Mouse (Mus musculus) heart, postnatal 0 days (tissue): Measurements from ENCODE around the gene Gm21992. TPM values are rescaled to one million over a fixed set of nuclear protein-coding genes. Genes with fewer than 3 reads are reported as not detected.

Source experiments
- ATAC-seq: fragments of 200-750 bp; cut with Nextera tagmentation; 2 replicates; pipeline ENCODE4 v1.8.0; 2017; ENCODE audit warnings: low read depth, moderate number of reproducible peaks, moderate library complexity; ENCODE audit not compliant: insufficient read depth
- DNase-seq: peaks from one replicate; pipeline ENCODE4 v3.0.0-alpha.2; 2016; ENCODE audit warnings: low spot score
- H3K27ac ChIP-seq: fragments of 300-500 bp; sonication (generic); 2 replicates; pipeline ENCODE4 v1.5.1; 2014; ENCODE audit warnings: low read depth, mild to moderate bottlenecking
- H3K27me3 ChIP-seq: fragments of 300-500 bp; sonication (generic); 2 replicates; pipeline ENCODE4 v1.6.1; 2014; ENCODE audit warnings: low read length, mixed read lengths; ENCODE audit not compliant: control insufficient read depth, insufficient read depth
- H3K36me3 ChIP-seq: fragments of 300-500 bp; sonication (generic); replicated peaks from 2 replicates; pipeline ENCODE4 v1.6.1; 2014; ENCODE audit warnings: low read length, mixed read lengths; ENCODE audit not compliant: control insufficient read depth, insufficient read depth
- H3K4me1 ChIP-seq: fragments of 300-500 bp; sonication (generic); 2 replicates; pipeline ENCODE4 v1.6.1; 2014; ENCODE audit warnings: antibody characterized with exemption; ENCODE audit not compliant: control insufficient read depth, insufficient read depth
- H3K4me2 ChIP-seq: fragments of 300-500 bp; sonication (generic); 2 replicates; pipeline ENCODE4 v1.6.1; 2014; ENCODE audit warnings: low read depth, mild to moderate bottlenecking, low read length, moderate library complexity
- H3K4me3 ChIP-seq: fragments of 300-500 bp; sonication (generic); 2 replicates; pipeline ENCODE4 v1.5.1; 2014; ENCODE audit warnings: low read depth, low read length
- H3K9ac ChIP-seq: fragments of 300-500 bp; sonication (generic); replicated peaks from 2 replicates; pipeline ENCODE4 v1.6.1; 2014; ENCODE audit warnings: low read depth, low read length, mixed read lengths
- H3K9me3 ChIP-seq: fragments of 300-500 bp; sonication (generic); replicated peaks from 2 replicates; pipeline ENCODE4 v1.6.1; 2016; ENCODE audit warnings: low read length; ENCODE audit not compliant: control insufficient read depth
- CTCF ChIP-seq: IDR thresholded peaks from 2 replicates; pipeline ENCODE4 v1.5.1; 2016; ENCODE audit warnings: antibody characterized with exemption, control low read depth, low read depth
- EP300 ChIP-seq: IDR thresholded peaks from 2 replicates; pipeline ENCODE4 v1.6.1; 2016; ENCODE audit warnings: antibody characterized with exemption, low read depth
- WGBS: fragments of 180-500 bp; shearing (Covaris S2); extraction: QIAGEN DNeasy Blood & Tissue Kit; methylation state at CpG from one replicate; pipeline ENCODE4 v1.1.7; 2014; 5-methylcytosine and 5-hydroxymethylcytosine counted together
- polyA plus RNA-seq: library from polyadenylated mRNA; unstranded; fragments of >200 nt; fragmentation: Nextera tagmentation; extraction: Ambion mirVana; gene quantifications from 2 replicates; pipeline ENCODE4 v1.2.1, GENCODE M21; 2015
- total RNA-seq: library from RNA; depleted of rRNA; stranded (reverse); fragments of >200 nt; gene quantifications from 2 replicates; pipeline ENCODE4 v1.2.3, GENCODE M21; 2014; ENCODE audit warnings: low replicate concordance

The Gm21992 gene
- total and polyA plus RNA-seq, 2 experiments from 2014 or later: 12.4 to 17.6 TPM

- 92% methylated on average over 2 of the region's 2 CpGs for WGBS
These were observed 13.6 kb downstream of the Gm21992 start for GRCm38 (mm10) chr19:4797846-4798245.

GRCm38 (mm10) chr19:4795929-4796328, 15.5 kb downstream of the Gm21992 start:
- H3K4me1 ChIP-seq: peaks cover 18% of the 10 kb centered on the region
- H3K27ac ChIP-seq: no peak overlapping the region
- no peak for ATAC-seq
- TF ChIP-seq CTCF: no peak
- TF ChIP-seq EP300: no peak
- no peaks in the 10 kb centered on the region for H3K27me3 ChIP-seq
- no peak for DNase-seq
- peaks cover 48% of the 10 kb centered on the region for H3K36me3 ChIP-seq
- no peak overlapping the region for H3K4me3 ChIP-seq
- 83% methylated on average over 1 of the region's 1 CpGs for WGBS
- no peaks in the 10 kb centered on the region for H3K9me3 ChIP-seq
- H3K4me2 ChIP-seq: no peak overlapping the region
- no peak overlapping the region for H3K9ac ChIP-seq

More at GRCm38 (mm10) chr19:4797846-4798245, 13.6 kb downstream of the Gm21992 start:
- Histone ChIP-seq H3K9me3 (no peaks in the 10 kb centered on the region), H3K4me3 (no peak overlapping the region), H3K27ac (no peak overlapping the region), H3K36me3 (peaks cover 55% of the 10 kb centered on the region), H3K9ac (no peak overlapping the region), H3K27me3 (no peaks in the 10 kb centered on the region), H3K4me1 (peaks cover 9% of the 10 kb centered on the region), H3K4me2 (no peak overlapping the region)
- ATAC-seq (no peak), DNase-seq (no peak)
- TF ChIP-seq EP300 (no peak), CTCF (no peak)

- ATAC-seq (peak; percentile 98), DNase-seq (peak; percentile 99)
- peak within 1 kb of the TSS; percentile 77 for H3K9ac ChIP-seq
- TF ChIP-seq CTCF (no peak), EP300 (no peak)
- peak within 1 kb of the TSS; percentile 83 for H3K4me2 ChIP-seq
- WGBS: 0% methylated on average over 31 of the region's 31 CpGs
- H3K36me3 ChIP-seq: peaks cover 40% of the 10 kb centered on the region
- no peaks in the 10 kb centered on the region for H3K9me3 ChIP-seq
- H3K4me3 ChIP-seq: peak within 1 kb of the TSS; percentile 69
- H3K27ac ChIP-seq: peak within 1 kb of the TSS; percentile 88
- peaks cover 25% of the 10 kb centered on the region for H3K4me1 ChIP-seq
- no peaks in the 10 kb centered on the region for H3K27me3 ChIP-seq
These were observed 17.5 kb downstream of the Gm21992 start, which contains the start of gene Rbm4 for GRCm38 (mm10) chr19:4793831-4794422. Gene Rbm4, minus strand, starts transcription at chr19:4793901.

GRCm38 (mm10) chr19:4793281-4793830, 18.1 kb downstream of the Gm21992 start:
- no peak for TF ChIP-seq CTCF
- TF ChIP-seq EP300: no peak
- H3K9me3 ChIP-seq: no peaks in the 10 kb centered on the region
- H3K4me3 ChIP-seq: peak overlapping the region; percentile 69
- DNase-seq (peak; percentile 38), ATAC-seq (peak; percentile 54; the same call in 1 of the 2 replicates)
- H3K36me3 ChIP-seq: peaks cover 40% of the 10 kb centered on the region
- peaks cover 25% of the 10 kb centered on the region for H3K4me1 ChIP-seq
- peak overlapping the region; percentile 88 for H3K27ac ChIP-seq
- peak overlapping the region; percentile 83 for H3K4me2 ChIP-seq
- 0% methylated on average over 16 of the region's 16 CpGs for WGBS
- peak overlapping the region; percentile 77 for H3K9ac ChIP-seq
- H3K27me3 ChIP-seq: no peaks in the 10 kb centered on the region

- no peak overlapping the region for H3K4me2 ChIP-seq
- no peak overlapping the region for H3K4me3 ChIP-seq
- H3K4me1 ChIP-seq: peaks cover 22% of the 10 kb centered on the region
- WGBS: 93% methylated on average over 2 of the region's 2 CpGs
- no peak for ATAC-seq
- no peak overlapping the region for H3K9ac ChIP-seq
- peaks cover 73% of the 10 kb centered on the region for H3K36me3 ChIP-seq
- TF ChIP-seq CTCF: no peak
- no peak for TF ChIP-seq EP300
- no peak overlapping the region for H3K27ac ChIP-seq
- no peaks in the 10 kb centered on the region for H3K9me3 ChIP-seq
- no peak for DNase-seq
- no peaks in the 10 kb centered on the region for H3K27me3 ChIP-seq
These were observed 25.1 kb downstream of the Gm21992 start for GRCm38 (mm10) chr19:4786313-4786712.

- no peak overlapping the region for H3K9ac ChIP-seq
- H3K4me3 ChIP-seq: no peak overlapping the region
- no peaks in the 10 kb centered on the region for H3K27me3 ChIP-seq
- DNase-seq (no peak), ATAC-seq (no peak)
- H3K36me3 ChIP-seq: peaks cover 66% of the 10 kb centered on the region
- TF ChIP-seq CTCF: no peak
- TF ChIP-seq EP300: no peak
- H3K27ac ChIP-seq: peak overlapping the region; percentile 58; the same call in 1 of the 2 replicates
- H3K4me1 ChIP-seq: peaks cover 25% of the 10 kb centered on the region
- no peak overlapping the region for H3K4me2 ChIP-seq
- H3K9me3 ChIP-seq: no peaks in the 10 kb centered on the region
- WGBS: 66% methylated on average over 7 of the region's 7 CpGs
These were observed 26.2 kb downstream of the Gm21992 start for GRCm38 (mm10) chr19:4785206-4785605.
